Mouse (Mus musculus): ENCODE data around the gene Nol10. TPM values are rescaled to one million over a fixed set of nuclear protein-coding genes. Genes with fewer than 3 reads are reported as not detected.
A peak's percentile ranks its signal among the peaks of the same experiment; 100 is the strongest.

The Nol10 gene
- 4.2 and 7.4 TPM in 2 replicates for polyA plus RNA-seq (2012; rRNA removed)
- 10.0 and 11.0 TPM in 2 replicates for polyA plus RNA-seq (2014; fragmentation: Nextera tagmentation; extraction: Ambion mirVana)

DNA sequence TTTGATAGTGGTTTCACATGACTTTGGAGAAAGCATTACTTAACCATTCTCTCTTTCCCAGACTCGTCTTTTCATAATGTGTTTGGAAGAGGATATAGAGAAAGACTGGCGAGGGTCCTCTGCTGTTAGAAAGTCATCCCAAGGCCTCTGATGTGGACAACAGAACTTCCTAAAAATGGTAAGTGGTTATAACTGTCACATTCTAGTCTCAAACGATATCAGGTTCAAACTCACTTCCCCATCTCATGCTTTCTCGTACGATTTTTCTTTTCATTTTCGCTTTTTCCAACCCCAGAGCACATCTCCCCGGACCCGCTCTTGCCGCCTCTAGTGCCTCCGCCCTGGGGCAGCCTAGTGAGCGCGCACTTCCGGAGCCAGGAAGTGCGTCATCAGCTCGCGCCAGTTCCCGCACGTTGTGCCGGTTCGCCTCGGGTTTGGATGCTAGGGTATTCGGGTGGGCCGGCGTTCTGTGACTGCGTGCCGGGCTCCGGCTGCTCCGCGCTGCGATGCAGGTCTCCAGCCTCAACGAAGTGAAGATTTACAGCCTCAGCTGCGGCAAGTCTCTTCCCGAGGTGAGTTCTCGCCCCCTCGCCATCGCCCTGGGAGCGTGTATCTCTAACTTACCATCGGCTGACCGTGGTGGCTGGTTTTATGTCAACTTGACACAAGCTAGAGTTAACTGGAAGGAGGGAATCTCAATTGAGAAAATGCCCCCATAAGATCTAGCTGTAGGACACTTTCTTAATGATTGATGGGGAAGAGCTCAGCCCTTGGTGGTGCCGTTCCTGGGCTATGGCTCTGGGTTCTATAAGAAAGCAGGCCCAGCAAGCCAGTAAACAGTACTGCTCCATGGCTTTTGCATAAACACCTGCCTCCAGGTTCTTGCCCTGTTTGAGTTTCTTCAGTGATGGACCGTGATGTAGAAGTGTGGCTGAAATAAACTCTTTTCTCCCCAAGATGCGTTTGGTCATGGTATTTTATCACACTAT is at the start of gene Nol10:
Gene Nol10, plus strand, starts transcription at position 411 of the 989 bp plus-strand sequence.
- Histone ChIP-seq H3K27ac (peak within 1 kb of the TSS; percentile 11; the same call in 1 of the 2 replicates), H3K36me3 (replicated peaks; ENCODE audit: control insufficient read depth, insufficient read depth, low read depth) (no peaks in the 10 kb centered on the region; the same call in none of the 2 replicates), H3K9me3 (ENCODE audit: control insufficient read depth, low read length) (no peaks in the 10 kb centered on the region), H3K4me3 (ENCODE audit: insufficient read depth in 1 of 2, low read depth in 2 of 2, low read length in 2 of 2) (peak within 1 kb of the TSS; percentile 76 to 94), H3K9ac (replicated peaks) (peak within 1 kb of the TSS; percentile 76), H3K27me3 (ENCODE audit: control insufficient read depth, insufficient read depth, low read length) (no peaks in the 10 kb centered on the region), H3K4me1 (replicated peaks; ENCODE audit: control insufficient read depth in 2 of 2, insufficient read depth in 2 of 2, low read length in 1 of 2) (peaks cover 11 to 12% of the 10 kb centered on the region in 2 experiments), H3K4me2 (ENCODE audit: low read depth) (peak within 1 kb of the TSS; percentile 75)
- ATAC-seq (ENCODE audit: insufficient read depth): peak; percentile 96
- peak; percentile 76 to 82 (median 78) for DNase-seq (ENCODE audit: low read depth in 3 of 3, low spot score in 3 of 3)
- TF ChIP-seq CTCF (IDR thresholded peaks at IDR 0.05; ENCODE audit: low read depth) (no peak), EP300 (IDR thresholded peaks at IDR 0.05; ENCODE audit: low read depth) (no peak)
- WGBS (ENCODE audit: insufficient replicate concordance): under 1% methylated on average over 42 of the region's 42 CpGs

DNA sequence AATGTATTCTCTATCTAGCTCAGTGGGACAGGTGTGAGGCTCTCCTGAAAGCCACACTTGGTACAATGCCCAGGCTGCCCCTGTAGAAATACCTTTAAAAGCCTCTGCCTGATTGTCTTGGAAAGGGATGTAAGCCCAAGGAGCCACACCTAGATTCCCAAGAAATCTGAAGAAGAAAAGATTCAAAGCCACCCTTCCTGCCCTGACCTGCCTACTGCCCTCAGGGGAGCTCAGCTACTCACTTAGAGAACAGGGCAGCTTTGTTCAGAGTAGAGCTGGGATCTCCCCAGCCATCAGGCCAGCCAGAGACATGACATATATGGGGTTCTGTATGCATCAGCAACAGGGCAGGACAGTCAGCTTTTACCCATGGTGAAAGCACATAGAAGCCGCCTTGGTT is 48.4 kb upstream of the Nol10 start:
- TF ChIP-seq CTCF (IDR thresholded peaks at IDR 0.05; ENCODE audit: low read depth): no peak
- no peak for TF ChIP-seq EP300 (IDR thresholded peaks at IDR 0.05; ENCODE audit: low read depth)
- Histone ChIP-seq H3K4me2 (ENCODE audit: low read depth) (no peak overlapping the region), H3K4me3 (ENCODE audit: insufficient read depth in 1 of 2, low read depth in 2 of 2, low read length in 2 of 2) (no peak overlapping the region), H3K9ac (replicated peaks) (no peak overlapping the region), H3K27me3 (ENCODE audit: control insufficient read depth, insufficient read depth, low read length) (no peaks in the 10 kb centered on the region), H3K36me3 (replicated peaks; ENCODE audit: control insufficient read depth, insufficient read depth, low read depth) (no peaks in the 10 kb centered on the region), H3K27ac (no peak overlapping the region), H3K4me1 (replicated peaks; ENCODE audit: control insufficient read depth in 2 of 2, insufficient read depth in 2 of 2, low read length in 1 of 2) (no peaks in the 10 kb centered on the region), H3K9me3 (ENCODE audit: control insufficient read depth, low read length) (no peaks in the 10 kb centered on the region)
- 57% methylated on average over 1 of the region's 1 CpGs for WGBS (ENCODE audit: insufficient replicate concordance)
- no peak for DNase-seq (ENCODE audit: low read depth in 3 of 3, low spot score in 3 of 3)
- ATAC-seq (ENCODE audit: insufficient read depth): no peak

DNA sequence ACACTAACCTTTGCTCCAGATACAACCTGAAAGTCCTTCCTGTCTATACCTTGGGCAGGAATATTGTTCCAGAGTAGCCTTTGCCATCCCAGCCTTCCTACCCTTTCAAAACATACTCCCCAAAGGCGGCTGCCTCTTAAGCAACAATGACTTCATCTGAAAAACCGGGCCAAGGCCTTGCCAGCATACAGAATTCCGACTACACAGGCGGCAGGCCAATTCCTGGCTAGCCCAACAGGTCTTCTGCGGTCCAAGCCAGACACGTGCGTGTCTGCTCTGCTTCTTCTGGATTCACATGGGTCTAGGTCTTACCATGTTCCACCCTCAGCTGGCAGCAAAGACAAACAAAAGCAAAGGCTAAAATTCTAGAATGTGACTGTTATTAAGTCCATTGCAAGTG is 42.8 kb upstream of the Nol10 start:
- no peak overlapping the region for H3K27ac ChIP-seq
- WGBS (ENCODE audit: insufficient replicate concordance): 66% methylated on average over 7 of the region's 7 CpGs
- DNase-seq (ENCODE audit: low read depth in 3 of 3, low spot score in 3 of 3): no peak

DNA sequence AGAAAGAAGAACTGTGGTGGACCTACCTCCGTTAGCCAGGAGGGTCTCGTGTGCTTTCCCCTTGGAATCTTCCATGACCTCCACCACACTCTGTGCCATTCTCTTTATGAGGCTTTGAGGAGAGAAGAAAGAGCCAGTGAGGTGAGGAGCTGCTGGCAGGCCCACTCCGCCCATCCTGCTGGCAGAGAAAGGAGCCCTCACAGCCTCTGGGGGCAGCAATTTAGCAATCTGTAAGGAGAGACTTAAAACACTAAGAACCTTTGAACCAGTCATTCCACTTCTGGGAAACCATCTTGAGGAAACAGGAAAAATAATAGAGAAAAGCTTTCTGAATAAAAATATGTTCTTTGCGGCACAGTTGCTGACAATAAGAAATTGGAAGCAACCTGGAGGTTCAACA is 40.0 kb upstream of the Nol10 start:
- no peaks in the 10 kb centered on the region for H3K9me3 ChIP-seq (ENCODE audit: control insufficient read depth, low read length)
- H3K4me3 ChIP-seq (ENCODE audit: insufficient read depth in 1 of 2, low read depth in 2 of 2, low read length in 2 of 2): no peak overlapping the region
- 0 out of 4 replicates have a peak, but pooled peaks cover 0 to 1% of the 10 kb centered on the region in 2 experiments for H3K4me1 ChIP-seq (replicated peaks; ENCODE audit: control insufficient read depth in 2 of 2, insufficient read depth in 2 of 2, low read length in 1 of 2)
- no peak for ATAC-seq (ENCODE audit: insufficient read depth)
- no peaks in the 10 kb centered on the region for H3K36me3 ChIP-seq (replicated peaks; ENCODE audit: control insufficient read depth, insufficient read depth, low read depth)
- no peaks in the 10 kb centered on the region for H3K27me3 ChIP-seq (ENCODE audit: control insufficient read depth, insufficient read depth, low read length)
- no peak overlapping the region for H3K4me2 ChIP-seq (ENCODE audit: low read depth)
- no peak for DNase-seq (ENCODE audit: low read depth in 3 of 3, low spot score in 3 of 3)
- H3K9ac ChIP-seq (replicated peaks): no peak overlapping the region
- H3K27ac ChIP-seq: no peak overlapping the region
- 31% methylated on average over 4 of the region's 4 CpGs for WGBS (ENCODE audit: insufficient replicate concordance)
- TF ChIP-seq EP300 (IDR thresholded peaks at IDR 0.05; ENCODE audit: low read depth) (no peak), CTCF (IDR thresholded peaks at IDR 0.05; ENCODE audit: low read depth) (no peak)

More for the DNA sequence above, 42.8 kb upstream of the Nol10 start:
- H3K4me3 ChIP-seq (ENCODE audit: insufficient read depth in 1 of 2, low read depth in 2 of 2, low read length in 2 of 2): no peak overlapping the region
- no peak overlapping the region for H3K9ac ChIP-seq (replicated peaks)
- TF ChIP-seq EP300 (IDR thresholded peaks at IDR 0.05; ENCODE audit: low read depth) (no peak), CTCF (IDR thresholded peaks at IDR 0.05; ENCODE audit: low read depth) (no peak)
- 0 out of 4 replicates have a peak, but pooled peaks cover 0 to 1% of the 10 kb centered on the region in 2 experiments for H3K4me1 ChIP-seq (replicated peaks; ENCODE audit: control insufficient read depth in 2 of 2, insufficient read depth in 2 of 2, low read length in 1 of 2)
- H3K4me2 ChIP-seq (ENCODE audit: low read depth): no peak overlapping the region
- no peaks in the 10 kb centered on the region for H3K27me3 ChIP-seq (ENCODE audit: control insufficient read depth, insufficient read depth, low read length)
- H3K36me3 ChIP-seq (replicated peaks; ENCODE audit: control insufficient read depth, insufficient read depth, low read depth): no peaks in the 10 kb centered on the region
- H3K9me3 ChIP-seq (ENCODE audit: control insufficient read depth, low read length): no peaks in the 10 kb centered on the region
- ATAC-seq (ENCODE audit: insufficient read depth): no peak
